Mouse (Mus musculus) gastrocnemius, adult 8-10 months (tissue): ENCODE data around the gene Tmc3. TPM values are rescaled to one million over a fixed set of nuclear protein-coding genes. Genes with fewer than 3 reads are reported as not detected.

Source experiments
- DNase-seq, 2 experiments: peaks; one replicate each; pipeline ENCODE4 v3.0.0; 2022; ENCODE audit warnings: low spot score in 2 of 2
- total RNA-seq, 4 experiments: library from RNA; stranded (reverse); gene quantifications; 2 replicates each; pipeline ENCODE4 v1.2.4; 2022

Gene Tmc3
- total RNA-seq, 4 experiments from 2014 or later: not detected

- DNase-seq: no peak
Observed at GRCm38 (mm10) chr7:83667936-83668645, 83.4 kb downstream of the Tmc3 start.

GRCm38 (mm10) chr7:83668724-83669123 is 84.0 kb downstream of the Tmc3 start:
- DNase-seq: no peak

GRCm38 (mm10) chr7:83671573-83671972 is 86.8 kb downstream of the Tmc3 start:
- no peak for DNase-seq

Other genes starting within 250 kb of the Tmc3 start
- 1 to 10 TPM; 1.7 to 3.7 (median 2.7) TPM for gene Stard5, start 47.0 kb downstream of the Tmc3 start, total RNA-seq
- gene Il16, start 160.8 kb downstream of the Tmc3 start, total RNA-seq: 1 to 10 TPM in 3 of 4 experiments, under 1 TPM in 1; 0.75 to 1.9 (median 1.5) TPM
- gene Cfap161, start 210.0 kb downstream of the Tmc3 start, total RNA-seq: not detected